Mouse (Mus musculus) liver, postnatal 0 days (tissue): ENCODE data around the gene Etv2.
A peak's percentile ranks its signal among the peaks of the same experiment; 100 is the strongest.

ENCODE experiments used
- CTCF ChIP-seq: sonication (generic); IDR thresholded peaks from 2 replicates; pipeline ENCODE4 v1.5.1; 2016; ENCODE audit warnings: antibody characterized with exemption, low read depth
- EP300 ChIP-seq: IDR thresholded peaks from 2 replicates; pipeline ENCODE4 v1.6.1; 2016; ENCODE audit warnings: antibody characterized with exemption, low read depth, mild to moderate bottlenecking

DNA sequence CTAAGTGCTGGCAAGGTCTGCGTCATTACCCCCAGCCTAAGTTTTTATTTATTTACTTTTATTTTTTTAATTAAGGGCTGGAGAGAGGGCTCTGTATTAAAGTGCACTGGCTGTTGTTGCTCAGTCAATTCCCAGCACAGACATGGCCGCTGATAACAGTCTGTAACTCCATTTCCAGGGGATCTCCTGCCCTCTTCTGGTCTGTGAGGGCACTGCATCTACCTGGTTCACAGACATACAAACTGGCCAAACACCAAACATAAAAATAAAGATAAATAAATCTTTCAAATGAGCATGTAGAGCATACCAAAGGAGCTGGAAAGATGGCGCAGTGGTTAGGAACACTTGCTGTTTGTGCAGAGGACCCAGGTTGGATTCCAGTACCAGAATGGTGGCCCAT is 16.4 kb downstream of the Etv2 start:
- TF ChIP-seq EP300 (no peak), CTCF (peak; percentile 68)
